Mouse (Mus musculus): ENCODE measurements around the gene Atg101. TPM values are rescaled to one million over a fixed set of nuclear protein-coding genes. Genes with fewer than 3 reads are reported as not detected.

Atg101 gene
- polyA plus RNA-seq (2017; shearing (Covaris generic)), result 99.9 TPM

DNA sequence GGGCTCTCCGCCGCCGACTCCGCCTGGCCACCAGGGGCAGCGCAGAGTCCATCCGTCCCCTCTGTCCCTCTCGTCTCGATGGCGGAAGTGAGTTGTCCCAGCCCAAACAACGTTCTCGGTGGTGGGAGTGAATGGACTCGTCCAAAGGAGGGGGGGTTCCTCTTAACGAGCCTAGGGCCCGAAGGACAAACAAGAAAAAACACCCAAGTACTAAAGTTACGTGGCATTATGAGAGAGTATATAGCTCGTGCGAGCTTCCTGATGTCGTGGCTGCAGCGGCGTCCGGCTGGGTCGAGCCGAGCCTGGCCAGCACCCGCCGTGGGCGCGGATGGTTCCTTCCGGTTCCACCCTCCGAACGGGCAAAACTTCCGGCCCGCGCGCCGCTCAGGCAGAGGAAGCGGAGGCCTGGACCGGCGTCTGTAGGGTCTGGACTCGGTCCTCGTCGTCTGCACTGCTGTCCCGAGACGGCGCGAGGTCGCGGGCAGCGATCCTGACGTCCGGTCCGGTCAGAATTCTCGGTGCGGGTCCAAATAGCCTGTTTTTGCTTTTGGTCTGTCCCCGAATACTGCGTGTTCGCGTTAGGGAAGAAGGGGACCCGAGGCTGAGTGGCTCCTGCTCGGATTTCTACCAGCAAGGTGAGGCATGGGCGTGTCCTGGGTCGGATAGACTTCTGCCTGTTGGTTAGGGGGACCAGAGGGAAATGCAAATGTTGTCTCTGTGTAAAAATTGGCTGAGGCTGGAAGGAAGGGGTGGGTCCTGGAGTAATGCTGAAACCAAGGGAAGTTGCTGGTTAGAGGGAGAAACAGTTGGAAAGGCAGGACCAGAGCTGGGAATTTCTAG lies at the start of gene Atg101:
TSS of gene Atg101 (plus strand) at position 362 of the 840 bp plus-strand sequence.

GRCm38 (mm10) chr15:101253886-101254795 lies 29.9 kb upstream of the Atg101 start, which contains the start of gene Nr4a1:
Nr4a1 (plus strand) TSS chr15:101254269.

DNA sequence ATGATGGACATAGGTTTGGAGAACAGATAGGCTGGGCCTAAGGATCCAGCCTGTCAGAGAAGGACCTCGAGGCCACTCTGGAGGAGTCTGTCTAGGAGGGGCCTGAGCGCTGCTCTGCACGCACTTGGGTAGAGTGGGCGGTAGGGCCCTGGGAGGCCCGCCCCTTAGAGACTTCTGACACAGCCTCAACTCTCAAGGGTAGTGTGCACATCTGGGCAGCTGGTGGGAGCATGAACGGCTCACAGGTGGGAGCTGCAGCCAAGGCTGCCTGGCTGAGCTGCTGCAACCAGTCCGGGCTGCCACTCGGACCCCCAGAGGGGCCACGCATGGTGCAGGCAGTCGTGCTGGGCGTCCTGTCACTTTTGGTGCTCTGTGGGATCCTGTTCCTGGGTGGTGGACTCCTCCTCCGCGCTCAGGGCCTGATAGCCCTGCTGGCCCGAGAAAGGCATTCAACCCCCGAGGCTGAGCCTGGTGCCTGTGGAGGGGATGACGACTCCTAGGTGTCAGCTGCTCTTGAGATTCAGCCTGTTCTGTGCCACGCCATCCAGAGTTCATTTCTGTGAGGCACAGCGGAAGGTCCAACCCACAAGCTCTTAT lies 9.1 kb downstream of the Atg101 start, which contains the start of gene 6030408B16Rik:
TSS of gene 6030408B16Rik (plus strand) at position 188 of the 597 bp plus-strand sequence.

Other genes starting within 250 kb of the Atg101 start
- gene Gm47841, start 236.9 kb upstream of the Atg101 start, polyA plus RNA-seq (2017; shearing (Covaris generic)), result not detected
- gene Fignl2, start 205.7 kb upstream of the Atg101 start, polyA plus RNA-seq (2017; shearing (Covaris generic)), result 0.15 TPM
- not detected for gene Ankrd33, start 168.5 kb upstream of the Atg101 start, polyA plus RNA-seq (2017; shearing (Covaris generic))
- 1.1 TPM for gene Acvrl1, start 155.8 kb upstream of the Atg101 start, polyA plus RNA-seq (2017; shearing (Covaris generic))
- gene Acvr1b, start 110.2 kb upstream of the Atg101 start, polyA plus RNA-seq (2017; shearing (Covaris generic)), result 0.34 TPM
- 29.6 TPM for gene Grasp, start 60.1 kb upstream of the Atg101 start, polyA plus RNA-seq (2017; shearing (Covaris generic))
- gene Nr4a1, start 30.0 kb upstream of the Atg101 start, polyA plus RNA-seq (2017; shearing (Covaris generic)), result 1,905 TPM
- gene 6030408B16Rik, start 8.9 kb downstream of the Atg101 start, polyA plus RNA-seq (2017; shearing (Covaris generic)), result not detected
- 0.46 TPM for gene Krt80, start 85.9 kb downstream of the Atg101 start, polyA plus RNA-seq (2017; shearing (Covaris generic))
- gene Krt7, start 126.8 kb downstream of the Atg101 start, polyA plus RNA-seq (2017; shearing (Covaris generic)), result 0.21 TPM
- gene Krt87, start 154.5 kb downstream of the Atg101 start, polyA plus RNA-seq (2017; shearing (Covaris generic)), result not detected
- not detected for gene Krt88, start 163.5 kb downstream of the Atg101 start, polyA plus RNA-seq (2017; shearing (Covaris generic))
- gene Krt81, start 179.5 kb downstream of the Atg101 start, polyA plus RNA-seq (2017; shearing (Covaris generic)), result not detected
- not detected for gene Krt86, start 189.2 kb downstream of the Atg101 start, polyA plus RNA-seq (2017; shearing (Covaris generic))
- gene Krt83, start 207.2 kb downstream of the Atg101 start, polyA plus RNA-seq (2017; shearing (Covaris generic)), result 21.6 TPM
- not detected for gene Gm49425, start 233.0 kb downstream of the Atg101 start, polyA plus RNA-seq (2017; shearing (Covaris generic))
- not detected for gene Krt84, start 248.5 kb downstream of the Atg101 start, polyA plus RNA-seq (2017; shearing (Covaris generic))

All from effector memory CD4-positive, alpha-beta T cell, adult 7 months (primary cell).